Mouse (Mus musculus): ENCODE measurements around the gene Slc31a1. TPM values are rescaled to one million over a fixed set of nuclear protein-coding genes. Genes with fewer than 3 reads are reported as not detected.
A peak's percentile ranks its signal among the peaks of the same experiment; 100 is the strongest.

Gene Slc31a1
- polyA plus RNA-seq, 1 experiment = 7.3 TPM

DNA sequence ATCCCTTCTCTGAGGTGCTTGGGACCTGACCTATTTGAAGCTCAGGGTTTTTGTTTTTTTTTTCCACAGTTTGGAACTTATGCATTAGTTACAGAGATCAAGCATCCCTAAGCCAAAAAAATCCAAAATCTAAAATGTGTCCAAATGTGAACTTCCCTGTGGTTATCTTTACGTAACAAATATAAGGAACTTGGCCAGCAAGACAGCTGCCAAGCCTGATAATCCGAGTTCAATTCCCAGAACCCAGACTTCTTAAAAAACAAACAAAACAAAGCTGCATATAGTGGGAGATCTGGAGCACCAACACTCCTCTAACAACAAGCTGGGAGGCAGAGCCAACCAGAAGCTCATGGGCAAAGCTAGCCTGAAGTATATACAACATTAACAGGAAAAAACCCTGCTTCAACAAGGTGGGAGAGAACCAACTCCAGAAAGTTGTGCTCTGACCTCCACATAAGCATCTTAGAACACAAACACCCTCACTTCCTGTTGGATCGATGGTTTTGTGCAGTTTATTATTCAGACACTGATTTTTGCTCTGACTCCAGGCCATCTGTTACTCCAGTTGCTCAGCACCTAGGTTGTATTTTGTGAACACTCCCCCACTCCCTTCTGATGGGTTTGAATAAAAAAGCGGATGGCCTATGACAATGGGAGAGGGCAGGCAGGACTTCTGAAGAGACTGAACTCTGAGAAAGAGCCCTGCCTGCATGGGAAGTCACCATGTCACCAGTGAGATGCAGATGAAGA, 37.3 kb downstream of the Slc31a1 start:
- TF ChIP-seq POLR2A (IDR thresholded peaks at IDR 0.05; ENCODE audit: borderline replicate concordance, control insufficient read depth, low read depth, low read length) = no peak
- no peak for TF ChIP-seq CTCF (IDR thresholded peaks at IDR 0.05; ENCODE audit: control insufficient read depth, insufficient read depth, low read length)
- H3K27ac ChIP-seq (ENCODE audit: control insufficient read depth, insufficient read depth, low read depth, low read length, poor library complexity) = no peak overlapping the region
- peaks cover 2% of the 10 kb centered on the region; the same call in 1 of the 2 replicates for H3K4me1 ChIP-seq (ENCODE audit: control insufficient read depth, insufficient read depth, low read length)
- 49% methylated on average over 4 of the region's 4 CpGs for WGBS
- H3K4me3 ChIP-seq (replicated peaks; ENCODE audit: control insufficient read depth, low read depth, low read length) = no peak overlapping the region

DNA sequence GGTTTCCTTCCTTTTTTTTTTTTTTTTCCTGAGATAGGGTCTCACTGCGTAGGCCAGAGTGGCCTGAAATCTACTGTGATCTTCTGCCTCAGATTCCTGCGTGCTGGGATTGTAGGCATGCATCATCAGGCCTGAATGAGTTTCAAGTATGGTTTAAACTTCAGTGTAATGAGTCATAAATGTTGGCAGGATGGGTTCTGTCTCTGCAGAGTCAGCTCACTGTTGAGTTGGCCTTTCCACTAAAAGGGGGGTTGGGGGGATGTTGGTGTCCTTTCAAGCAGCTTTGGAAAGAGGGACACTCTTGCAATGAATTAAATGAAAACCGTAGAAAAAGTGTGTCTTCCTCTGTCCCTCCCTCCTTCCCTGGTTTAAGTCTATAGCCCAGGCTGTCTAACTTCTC, 38.4 kb downstream of the Slc31a1 start:
- H3K27ac ChIP-seq (ENCODE audit: control insufficient read depth, insufficient read depth, low read depth, low read length, poor library complexity) = no peak overlapping the region
- no peak overlapping the region for H3K4me3 ChIP-seq (replicated peaks; ENCODE audit: control insufficient read depth, low read depth, low read length)
- peaks cover 2% of the 10 kb centered on the region; the same call in 1 of the 2 replicates for H3K4me1 ChIP-seq (ENCODE audit: control insufficient read depth, insufficient read depth, low read length)
- TF ChIP-seq POLR2A (IDR thresholded peaks at IDR 0.05; ENCODE audit: borderline replicate concordance, control insufficient read depth, low read depth, low read length) = no peak
- no peak for TF ChIP-seq CTCF (IDR thresholded peaks at IDR 0.05; ENCODE audit: control insufficient read depth, insufficient read depth, low read length)
- WGBS = 87% methylated on average over 3 of the region's 3 CpGs

DNA sequence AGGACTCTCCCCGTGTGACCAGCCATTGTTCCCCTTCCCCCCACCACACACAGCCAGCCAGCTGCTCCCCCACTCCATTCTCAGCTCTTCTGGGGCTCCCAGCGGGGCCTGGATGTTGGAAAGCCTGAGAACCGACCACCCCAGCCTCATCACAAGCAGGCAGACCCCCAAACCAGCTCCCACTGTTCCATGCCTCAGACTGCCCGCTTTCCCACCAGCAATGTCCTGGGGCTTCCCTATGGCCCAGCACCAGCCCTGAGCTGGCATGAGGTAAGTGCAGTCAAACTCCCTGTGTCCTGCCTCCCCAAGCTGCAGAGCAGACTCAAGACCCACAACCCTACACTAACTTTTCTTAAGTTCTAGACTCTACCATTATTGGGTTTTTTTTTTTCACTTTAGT, 45.6 kb downstream of the Slc31a1 start:
- H3K4me3 ChIP-seq (replicated peaks; ENCODE audit: control insufficient read depth, low read depth, low read length) = no peak overlapping the region
- 75% methylated on average over 4 of the region's 4 CpGs for WGBS

DNA sequence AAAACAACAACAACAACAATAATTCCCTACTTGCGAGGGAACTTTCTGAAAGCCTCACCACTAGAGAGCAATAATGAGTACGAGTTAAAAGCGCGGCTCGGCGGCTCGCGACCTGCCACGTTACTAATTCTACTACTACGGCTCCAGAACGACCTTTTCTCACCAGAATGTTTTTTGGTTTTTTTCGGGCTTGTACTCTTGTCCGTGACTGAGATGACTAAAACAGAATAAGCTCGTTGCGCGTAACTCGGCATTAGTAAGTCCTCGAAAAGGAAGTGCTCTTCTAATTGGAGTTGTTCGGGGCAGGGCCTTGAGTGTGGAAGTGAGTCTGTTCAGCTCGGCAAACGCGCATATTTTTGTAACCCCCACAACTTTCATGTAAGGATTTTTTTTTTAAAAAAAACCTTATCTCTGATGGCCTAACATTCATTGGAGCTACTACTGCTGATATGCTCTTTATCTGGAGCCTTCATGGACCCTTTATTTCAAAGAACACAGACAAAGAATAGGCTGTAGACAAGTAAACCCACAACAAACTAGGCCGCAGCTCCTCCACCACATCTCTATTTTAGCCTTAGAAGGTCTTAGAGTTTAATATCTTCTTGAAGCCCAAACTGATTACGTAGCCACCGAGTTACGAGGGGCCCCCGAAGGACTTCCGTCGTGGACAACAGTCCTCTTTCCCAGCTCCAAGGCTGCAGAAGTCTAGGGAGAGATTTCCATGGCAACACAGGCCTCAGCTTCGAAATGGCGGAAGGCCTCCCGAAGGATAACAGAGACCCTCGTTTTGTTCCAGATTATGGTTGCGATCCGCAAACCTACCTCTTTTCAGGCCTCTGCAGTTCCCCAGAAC, 47.4 kb downstream of the Slc31a1 start:
- TF ChIP-seq POLR2A (IDR thresholded peaks at IDR 0.05; ENCODE audit: borderline replicate concordance, control insufficient read depth, low read depth, low read length) (no peak; the same call in 1 of the 2 replicates), CTCF (IDR thresholded peaks at IDR 0.05; ENCODE audit: control insufficient read depth, insufficient read depth, low read length) (peak; percentile 53)
- under 1% methylated on average over 35 of the region's 35 CpGs for WGBS
- Histone ChIP-seq H3K4me1 (ENCODE audit: control insufficient read depth, insufficient read depth, low read length) (no peaks in the 10 kb centered on the region), H3K4me3 (replicated peaks; ENCODE audit: control insufficient read depth, low read depth, low read length) (peak overlapping the region; percentile 90), H3K27ac (ENCODE audit: control insufficient read depth, insufficient read depth, low read depth, low read length, poor library complexity) (peak overlapping the region; percentile 52)

More for the DNA sequence above, 45.6 kb downstream of the Slc31a1 start:
- Histone ChIP-seq H3K27ac (ENCODE audit: control insufficient read depth, insufficient read depth, low read depth, low read length, poor library complexity) (no peak overlapping the region), H3K4me1 (ENCODE audit: control insufficient read depth, insufficient read depth, low read length) (no peaks in the 10 kb centered on the region)
- no peak for TF ChIP-seq CTCF (IDR thresholded peaks at IDR 0.05; ENCODE audit: control insufficient read depth, insufficient read depth, low read length)
- TF ChIP-seq POLR2A (IDR thresholded peaks at IDR 0.05; ENCODE audit: borderline replicate concordance, control insufficient read depth, low read depth, low read length) = no peak

DNA sequence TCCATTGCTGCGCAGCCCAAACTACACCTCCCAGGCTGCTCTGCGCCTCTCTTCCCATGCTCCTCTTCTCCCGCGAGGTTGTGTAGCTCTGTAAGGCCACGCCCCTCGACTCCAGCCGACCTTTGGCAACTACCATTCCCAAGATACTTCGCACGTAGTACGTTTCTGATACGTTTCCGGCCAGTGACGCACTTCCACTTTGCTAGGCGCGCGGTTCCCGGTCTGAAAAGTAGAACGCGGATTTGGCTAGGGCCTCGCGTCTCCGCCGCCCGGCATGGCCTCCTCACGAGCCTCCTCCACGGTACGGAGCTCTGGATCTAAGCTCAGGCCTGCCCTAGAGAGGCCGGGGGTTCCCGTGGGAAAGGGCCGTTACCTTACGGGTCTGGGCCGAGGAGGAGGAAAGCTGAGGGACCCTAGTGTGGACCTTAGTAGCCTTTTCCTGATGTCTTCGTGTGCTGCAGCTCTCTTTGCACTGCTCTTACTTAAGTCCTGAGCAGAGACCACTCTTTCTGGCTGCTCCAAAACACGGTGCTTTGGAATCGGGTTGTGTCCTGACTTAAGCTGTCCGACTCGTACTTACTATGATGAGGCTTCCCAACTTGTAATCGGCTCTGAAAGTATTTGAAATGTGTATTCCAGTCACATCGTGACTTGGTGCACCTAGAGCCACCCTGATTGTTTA, 48.2 kb downstream of the Slc31a1 start, which contains the start of the genes Cdc26 and Prpf4:
Gene Cdc26 (minus strand): TSS at position 42 of the 682 bp plus-strand sequence.
Gene Prpf4 (plus strand): TSS at position 197 of the 682 bp plus-strand sequence.
- TF ChIP-seq POLR2A (IDR thresholded peaks at IDR 0.05; ENCODE audit: borderline replicate concordance, control insufficient read depth, low read depth, low read length) = peak; percentile 86; the same call in 1 of the 2 replicates
- TF ChIP-seq CTCF (IDR thresholded peaks at IDR 0.05; ENCODE audit: control insufficient read depth, insufficient read depth, low read length) = no peak
- WGBS = under 1% methylated on average over 39 of the region's 39 CpGs
- Histone ChIP-seq H3K4me3 (replicated peaks; ENCODE audit: control insufficient read depth, low read depth, low read length) (peak within 1 kb of the TSS; percentile 90), H3K27ac (ENCODE audit: control insufficient read depth, insufficient read depth, low read depth, low read length, poor library complexity) (peak within 1 kb of the TSS; percentile 68), H3K4me1 (ENCODE audit: control insufficient read depth, insufficient read depth, low read length) (no peaks in the 10 kb centered on the region)

DNA sequence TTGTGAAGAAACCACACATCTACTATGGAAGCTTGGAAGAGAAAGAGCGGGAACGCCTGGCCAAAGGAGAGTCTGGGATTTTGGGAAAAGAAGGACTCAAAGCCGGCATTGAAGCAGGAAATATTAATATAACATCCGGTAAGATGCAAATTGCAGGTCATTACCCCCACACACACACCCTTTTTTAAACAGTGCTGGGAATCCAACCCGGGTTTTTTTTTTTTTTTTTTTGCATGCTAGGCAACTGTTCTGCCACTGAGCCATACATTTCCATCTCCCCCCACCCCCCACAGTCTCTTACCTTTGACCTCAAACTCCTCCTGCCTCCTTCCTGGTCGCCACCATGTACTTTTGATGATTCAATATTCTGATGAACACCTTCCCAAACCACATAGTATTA, 49.1 kb downstream of the Slc31a1 start:
- Histone ChIP-seq H3K27ac (ENCODE audit: control insufficient read depth, insufficient read depth, low read depth, low read length, poor library complexity) (no peak overlapping the region), H3K4me1 (ENCODE audit: control insufficient read depth, insufficient read depth, low read length) (no peaks in the 10 kb centered on the region), H3K4me3 (replicated peaks; ENCODE audit: control insufficient read depth, low read depth, low read length) (peak overlapping the region; percentile 90)
- no peak for TF ChIP-seq CTCF (IDR thresholded peaks at IDR 0.05; ENCODE audit: control insufficient read depth, insufficient read depth, low read length)
- TF ChIP-seq POLR2A (IDR thresholded peaks at IDR 0.05; ENCODE audit: borderline replicate concordance, control insufficient read depth, low read depth, low read length) = no peak
- 32% methylated on average over 6 of the region's 6 CpGs for WGBS

DNA sequence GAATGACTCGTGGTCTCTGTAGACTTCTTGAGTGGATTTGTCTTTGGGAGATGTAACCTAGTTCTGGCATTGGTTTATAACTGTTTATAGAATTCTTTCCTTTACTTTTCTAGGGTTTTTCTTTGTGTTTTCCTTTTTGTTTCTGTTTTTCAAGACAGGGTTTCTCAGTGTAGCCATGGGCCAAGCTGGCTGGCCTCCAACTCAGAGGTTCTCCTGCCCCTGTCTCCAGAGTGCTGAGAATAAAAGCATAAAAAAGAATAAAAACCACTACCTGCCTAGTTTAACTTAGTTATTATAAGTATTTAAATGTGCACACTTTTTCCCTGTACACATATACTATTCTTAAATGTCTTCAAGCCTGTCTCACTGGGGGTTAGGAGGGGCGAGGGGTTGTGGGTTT, 49.8 kb downstream of the Slc31a1 start:
- no peak overlapping the region for H3K27ac ChIP-seq (ENCODE audit: control insufficient read depth, insufficient read depth, low read depth, low read length, poor library complexity)
- TF ChIP-seq POLR2A (IDR thresholded peaks at IDR 0.05; ENCODE audit: borderline replicate concordance, control insufficient read depth, low read depth, low read length) = no peak
- H3K4me1 ChIP-seq (ENCODE audit: control insufficient read depth, insufficient read depth, low read length) = no peaks in the 10 kb centered on the region
- WGBS = 78% methylated on average over 2 of the region's 2 CpGs
- H3K4me3 ChIP-seq (replicated peaks; ENCODE audit: control insufficient read depth, low read depth, low read length) = no peak overlapping the region

DNA sequence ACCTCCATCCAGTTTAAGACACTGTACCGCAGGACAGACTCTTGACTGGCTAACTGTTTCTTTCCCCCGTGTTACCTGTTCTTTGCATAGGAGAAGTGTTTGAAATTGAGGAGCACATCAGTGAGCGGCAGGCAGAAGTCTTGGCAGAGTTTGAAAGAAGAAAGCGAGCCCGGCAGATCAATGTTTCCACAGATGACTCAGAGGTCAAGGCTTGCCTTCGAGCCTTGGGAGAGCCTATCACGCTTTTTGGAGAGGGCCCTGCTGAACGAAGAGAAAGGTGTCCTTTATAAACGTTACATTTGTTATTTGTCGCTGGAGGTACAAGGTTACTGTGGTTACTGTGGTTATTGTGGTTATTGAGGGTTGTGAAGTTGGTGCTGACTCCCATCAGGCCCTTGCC, 51.1 kb downstream of the Slc31a1 start:
- H3K27ac ChIP-seq (ENCODE audit: control insufficient read depth, insufficient read depth, low read depth, low read length, poor library complexity) = no peak overlapping the region
- TF ChIP-seq CTCF (IDR thresholded peaks at IDR 0.05; ENCODE audit: control insufficient read depth, insufficient read depth, low read length) = no peak
- TF ChIP-seq POLR2A (IDR thresholded peaks at IDR 0.05; ENCODE audit: borderline replicate concordance, control insufficient read depth, low read depth, low read length) = no peak
- WGBS = 62% methylated on average over 10 of the region's 10 CpGs
- H3K4me3 ChIP-seq (replicated peaks; ENCODE audit: control insufficient read depth, low read depth, low read length) = no peak overlapping the region
- no peaks in the 10 kb centered on the region for H3K4me1 ChIP-seq (ENCODE audit: control insufficient read depth, insufficient read depth, low read length)

All from bone marrow, adult 2 months (tissue).